Mouse (Mus musculus): ENCODE measurements at regions not wholly inside any gene's neighbourhood (a gene's known extent, or its start where the extent isn't known, plus 50 kb on each side); places are given as distances from the start of the nearest gene placed in this dataset.
A peak's percentile ranks its signal among the peaks of the same experiment; 100 is the strongest.
"Not testable (repeated sequence)": the region's sequence is repeated elsewhere in the genome, so short reads cannot be mapped to it uniquely, and the experiment has no call there.

- H3K4me3 ChIP-seq (replicated peaks; ENCODE audit: low read length), result no peak overlapping the region
- H3K4me1 ChIP-seq (replicated peaks; ENCODE audit: low read depth, low read length), result peaks cover 9% of the 10 kb centered on the region
- H3K27me3 ChIP-seq (ENCODE audit: insufficient read depth, low read length), result peaks cover 27% of the 10 kb centered on the region
- TF ChIP-seq POU5F1 (IDR thresholded peaks at IDR 0.05; ENCODE audit: borderline replicate concordance, low read length) (no peak), CTCF (conservative IDR thresholded peaks at IDR 0.05; ENCODE audit: low read length) (peak; percentile 46), NANOG (IDR thresholded peaks at IDR 0.05; ENCODE audit: borderline replicate concordance, low read length) (no peak)
- H3K36me3 ChIP-seq (ENCODE audit: insufficient read depth, low read length), result no peaks in the 10 kb centered on the region
- H3K9me3 ChIP-seq (ENCODE audit: low read length), result peaks cover 13% of the 10 kb centered on the region
Observed at GRCm38 (mm10) chr8:126812777-126813176, 132.9 kb downstream of the Tomm20 start.

- peaks cover 30% of the 10 kb centered on the region for H3K27me3 ChIP-seq (ENCODE audit: insufficient read depth, low read length)
- peaks cover 13% of the 10 kb centered on the region for H3K9me3 ChIP-seq (ENCODE audit: low read length)
- not testable (repeated sequence) for H3K4me3 ChIP-seq (replicated peaks; ENCODE audit: low read length); H3K4me1 ChIP-seq (replicated peaks; ENCODE audit: low read depth, low read length); H3K36me3 ChIP-seq (ENCODE audit: insufficient read depth, low read length)
Observed at GRCm38 (mm10) chr8:126811358-126811757, 134.3 kb downstream of the Tomm20 start.

GRCm38 (mm10) chr8:126810516-126810915 lies 135.1 kb downstream of the Tomm20 start:
- Histone ChIP-seq H3K4me1 (replicated peaks; ENCODE audit: low read depth, low read length) (peaks cover 7% of the 10 kb centered on the region), H3K36me3 (ENCODE audit: insufficient read depth, low read length) (no peaks in the 10 kb centered on the region), H3K9me3 (ENCODE audit: low read length) (peaks cover 13% of the 10 kb centered on the region), H3K27me3 (ENCODE audit: insufficient read depth, low read length) (peaks cover 30% of the 10 kb centered on the region), H3K4me3 (replicated peaks; ENCODE audit: low read length) (no peak overlapping the region)
- TF ChIP-seq POU5F1 (IDR thresholded peaks at IDR 0.05; ENCODE audit: borderline replicate concordance, low read length), result no peak
- TF ChIP-seq NANOG (IDR thresholded peaks at IDR 0.05; ENCODE audit: borderline replicate concordance, low read length), result no peak
- no peak for TF ChIP-seq CTCF (conservative IDR thresholded peaks at IDR 0.05; ENCODE audit: low read length)

GRCm38 (mm10) chr8:126809321-126809720 lies 136.3 kb downstream of the Tomm20 start:
- H3K27me3 ChIP-seq (ENCODE audit: insufficient read depth, low read length), result peaks cover 24% of the 10 kb centered on the region
- H3K4me3 ChIP-seq (replicated peaks; ENCODE audit: low read length), result no peak overlapping the region
- no peaks in the 10 kb centered on the region for H3K36me3 ChIP-seq (ENCODE audit: insufficient read depth, low read length)
- peaks cover 13% of the 10 kb centered on the region for H3K4me1 ChIP-seq (replicated peaks; ENCODE audit: low read depth, low read length)
- H3K9me3 ChIP-seq (ENCODE audit: low read length), result peaks cover 13% of the 10 kb centered on the region
- no peak for TF ChIP-seq POU5F1 (IDR thresholded peaks at IDR 0.05; ENCODE audit: borderline replicate concordance, low read length)
- TF ChIP-seq NANOG (IDR thresholded peaks at IDR 0.05; ENCODE audit: borderline replicate concordance, low read length), result no peak
- no peak for TF ChIP-seq CTCF (conservative IDR thresholded peaks at IDR 0.05; ENCODE audit: low read length)

- Histone ChIP-seq H3K4me3 (replicated peaks; ENCODE audit: low read length) (no peak overlapping the region), H3K4me1 (replicated peaks; ENCODE audit: low read depth, low read length) (peaks cover 19% of the 10 kb centered on the region), H3K36me3 (ENCODE audit: insufficient read depth, low read length) (no peaks in the 10 kb centered on the region), H3K9me3 (ENCODE audit: low read length) (peaks cover 11% of the 10 kb centered on the region), H3K27me3 (ENCODE audit: insufficient read depth, low read length) (peaks cover 24% of the 10 kb centered on the region)
- TF ChIP-seq POU5F1 (IDR thresholded peaks at IDR 0.05; ENCODE audit: borderline replicate concordance, low read length) (no peak), CTCF (conservative IDR thresholded peaks at IDR 0.05; ENCODE audit: low read length) (no peak), NANOG (IDR thresholded peaks at IDR 0.05; ENCODE audit: borderline replicate concordance, low read length) (no peak)
Observed at GRCm38 (mm10) chr8:126808496-126808895, 137.1 kb downstream of the Tomm20 start.

GRCm38 (mm10) chr8:126807171-126807768 lies 138.4 kb downstream of the Tomm20 start:
- Histone ChIP-seq H3K27me3 (ENCODE audit: insufficient read depth, low read length) (peaks cover 24% of the 10 kb centered on the region), H3K36me3 (ENCODE audit: insufficient read depth, low read length) (no peaks in the 10 kb centered on the region), H3K9me3 (ENCODE audit: low read length) (no peaks in the 10 kb centered on the region), H3K4me1 (replicated peaks; ENCODE audit: low read depth, low read length) (peaks cover 19% of the 10 kb centered on the region), H3K4me3 (replicated peaks; ENCODE audit: low read length) (no peak overlapping the region)
- TF ChIP-seq POU5F1 (IDR thresholded peaks at IDR 0.05; ENCODE audit: borderline replicate concordance, low read length) (no peak), CTCF (conservative IDR thresholded peaks at IDR 0.05; ENCODE audit: low read length) (no peak), NANOG (IDR thresholded peaks at IDR 0.05; ENCODE audit: borderline replicate concordance, low read length) (no peak)

GRCm38 (mm10) chr8:126806591-126806990 lies 139.1 kb downstream of the Tomm20 start:
- Histone ChIP-seq H3K4me3 (replicated peaks; ENCODE audit: low read length) (no peak overlapping the region), H3K9me3 (ENCODE audit: low read length) (no peaks in the 10 kb centered on the region)
- no peak for TF ChIP-seq NANOG (IDR thresholded peaks at IDR 0.05; ENCODE audit: borderline replicate concordance, low read length)
- TF ChIP-seq CTCF (conservative IDR thresholded peaks at IDR 0.05; ENCODE audit: low read length), result no peak
- TF ChIP-seq POU5F1 (IDR thresholded peaks at IDR 0.05; ENCODE audit: borderline replicate concordance, low read length), result no peak

GRCm38 (mm10) chr8:126806181-126806560 lies 139.5 kb downstream of the Tomm20 start:
- Histone ChIP-seq H3K27me3 (ENCODE audit: insufficient read depth, low read length) (peaks cover 21% of the 10 kb centered on the region), H3K4me3 (replicated peaks; ENCODE audit: low read length) (no peak overlapping the region), H3K9me3 (ENCODE audit: low read length) (no peaks in the 10 kb centered on the region), H3K36me3 (ENCODE audit: insufficient read depth, low read length) (no peaks in the 10 kb centered on the region), H3K4me1 (replicated peaks; ENCODE audit: low read depth, low read length) (peaks cover 19% of the 10 kb centered on the region)
- TF ChIP-seq NANOG (IDR thresholded peaks at IDR 0.05; ENCODE audit: borderline replicate concordance, low read length) (no peak), POU5F1 (IDR thresholded peaks at IDR 0.05; ENCODE audit: borderline replicate concordance, low read length) (no peak), CTCF (conservative IDR thresholded peaks at IDR 0.05; ENCODE audit: low read length) (no peak)

More at GRCm38 (mm10) chr8:126806591-126806990, 139.1 kb downstream of the Tomm20 start:
- Histone ChIP-seq H3K36me3 (ENCODE audit: insufficient read depth, low read length) (no peaks in the 10 kb centered on the region), H3K4me1 (replicated peaks; ENCODE audit: low read depth, low read length) (peaks cover 19% of the 10 kb centered on the region), H3K27me3 (ENCODE audit: insufficient read depth, low read length) (peaks cover 24% of the 10 kb centered on the region)

Data from E14TG2a.4 (cell line).